Mouse (Mus musculus) neutrophil, adult 65 days (primary cell): ENCODE measurements around the gene Olfr358. TPM values are rescaled to one million over a fixed set of nuclear protein-coding genes. Genes with fewer than 3 reads are reported as not detected.

Source experiments
- total RNA-seq: library from RNA; stranded (reverse); gene quantifications from 2 replicates; pipeline ENCODE4 v1.2.4, GENCODE M21; 2023

Gene Olfr358
- total RNA-seq: not detected in 2 replicates

DNA sequence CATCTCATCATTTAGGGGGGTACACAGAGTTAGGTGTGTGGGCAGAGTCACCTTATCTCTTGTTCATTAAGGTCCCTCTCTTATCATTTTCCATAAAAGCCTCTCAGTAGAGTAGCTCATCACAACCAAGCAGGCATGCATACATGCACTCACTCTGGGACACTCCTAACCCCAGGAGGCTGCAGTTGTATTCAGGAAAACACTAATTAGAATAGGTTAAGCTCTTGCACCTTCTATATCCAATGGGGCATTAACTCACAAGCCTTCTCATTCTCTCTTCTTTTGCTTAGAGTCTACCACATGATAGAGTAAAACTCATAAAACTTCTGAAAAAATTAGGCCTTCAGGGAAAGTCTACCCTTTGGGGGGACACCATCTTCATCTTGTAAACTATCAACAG lies at the start of gene Olfr358:
Olfr358 (minus strand) TSS at position 101 of the 400 bp plus-strand sequence.

DNA sequence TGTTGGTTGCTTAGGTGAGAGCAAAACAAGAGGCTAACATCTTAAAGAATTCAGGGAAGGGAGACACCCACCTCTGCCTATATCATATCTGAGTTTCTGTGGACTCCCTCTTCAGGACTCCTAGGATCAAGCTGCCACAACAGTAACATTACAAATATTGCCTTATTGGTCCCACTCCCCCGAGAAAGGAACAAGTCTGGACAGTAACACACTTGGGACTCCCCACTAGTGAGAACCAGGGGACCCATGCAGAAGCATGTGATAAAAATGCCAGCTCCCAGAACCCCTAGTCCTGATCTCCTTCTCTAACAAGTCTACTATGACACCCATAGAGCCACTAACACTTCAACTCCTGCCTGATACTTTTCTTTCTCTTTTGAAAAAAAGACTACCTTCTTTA lies 15.6 kb downstream of the Olfr358 start, which contains the start of gene Olfr357:
Olfr357 (plus strand) TSS at position 301 of the 400 bp plus-strand sequence.

Other genes starting within 250 kb of the Olfr358 start
- not detected in 2 replicates for gene Olfr348, start 225.1 kb downstream of the Olfr358 start, total RNA-seq
- not detected in 2 replicates for gene Olfr50, start 218.8 kb downstream of the Olfr358 start, total RNA-seq
- not detected in 2 replicates for gene Olfr3, start 192.3 kb downstream of the Olfr358 start, total RNA-seq
- gene Olfr350, start 163.0 kb downstream of the Olfr358 start, total RNA-seq: not detected in 2 replicates
- gene Olfr351, start 146.7 kb downstream of the Olfr358 start, total RNA-seq: 0.22 TPM in 1 of 2 replicates, not detected in the other
- gene Olfr352, start 140.9 kb downstream of the Olfr358 start, total RNA-seq: not detected in 2 replicates
- gene Olfr353, start 116.4 kb downstream of the Olfr358 start, total RNA-seq: not detected in 2 replicates
- not detected in 2 replicates for gene Olfr354, start 103.7 kb downstream of the Olfr358 start, total RNA-seq
- gene Olfr355, start 80.4 kb downstream of the Olfr358 start, total RNA-seq: not detected in 2 replicates
- not detected in 2 replicates for gene Olfr356, start 72.2 kb downstream of the Olfr358 start, total RNA-seq
- gene Olfr357, start 15.5 kb downstream of the Olfr358 start, total RNA-seq: not detected in 2 replicates
- gene Olfr360, start 56.4 kb upstream of the Olfr358 start, total RNA-seq: not detected in 2 replicates
- gene Olfr361, start 80.0 kb upstream of the Olfr358 start, total RNA-seq: not detected in 2 replicates
- not detected in 2 replicates for gene Olfr362, start 108.6 kb upstream of the Olfr358 start, total RNA-seq
- gene Olfr364-ps1, start 130.0 kb upstream of the Olfr358 start, total RNA-seq: not detected in 2 replicates
- gene Olfr365, start 178.9 kb upstream of the Olfr358 start, total RNA-seq: 0.07 TPM in 1 of 2 replicates, not detected in the other
- gene Olfr366, start 202.2 kb upstream of the Olfr358 start, total RNA-seq: not detected in 2 replicates